Mouse (Mus musculus): ENCODE results near the gene Zfp300. TPM values are rescaled to one million over a fixed set of nuclear protein-coding genes. Genes with fewer than 3 reads are reported as not detected.

The Zfp300 gene
- total RNA-seq (2023) = 2.2 TPM

GRCm38 (mm10) chrX:21088983-21089866, at the start of gene Zfp300:
TSS of gene Zfp300 (minus strand) at chrX:21089527.

GRCm38 (mm10) chrX:21115520-21115919, 26.2 kb upstream of the Zfp300 start, which contains the start of gene Ssxa1:
TSS of gene Ssxa1 (plus strand) at chrX:21115820.

GRCm38 (mm10) chrX:21068106-21068505, 21.2 kb downstream of the Zfp300 start, which contains the start of gene Spaca5:
TSS of gene Spaca5 (plus strand) at chrX:21068406.

GRCm38 (mm10) chrX:21061866-21062543, 27.3 kb downstream of the Zfp300 start, which contains the start of gene Zfp182:
TSS of gene Zfp182 (minus strand) at chrX:21062316.

Other genes with a start within 250 kb of the Zfp300 start
- not detected for gene Timp1, start 219.4 kb downstream of the Zfp300 start, total RNA-seq (2023)
- gene Syn1, start 168.5 kb downstream of the Zfp300 start, total RNA-seq (2023) = 0.44 TPM
- gene Cfp, start 158.0 kb downstream of the Zfp300 start, total RNA-seq (2023) = 21.8 TPM
- 18.0 TPM for gene Elk1, start 138.9 kb downstream of the Zfp300 start, total RNA-seq (2023)
- gene Uxt, start 127.5 kb downstream of the Zfp300 start, total RNA-seq (2023) = 28.1 TPM
- 16.4 TPM for gene Zfp182, start 27.2 kb downstream of the Zfp300 start, total RNA-seq (2023)
- gene Spaca5, start 21.1 kb downstream of the Zfp300 start, total RNA-seq (2023) = not detected
- not detected for gene Ssxa1, start 26.3 kb upstream of the Zfp300 start, total RNA-seq (2023)
- not detected for gene Gm21876, start 86.1 kb upstream of the Zfp300 start, total RNA-seq (2023)